Mouse (Mus musculus): ENCODE measurements around the gene Timp3.
"Not testable (repeated sequence)": the region's sequence is repeated elsewhere in the genome, so short reads cannot be mapped to it uniquely, and the experiment has no call there.

The Timp3 gene

DNA sequence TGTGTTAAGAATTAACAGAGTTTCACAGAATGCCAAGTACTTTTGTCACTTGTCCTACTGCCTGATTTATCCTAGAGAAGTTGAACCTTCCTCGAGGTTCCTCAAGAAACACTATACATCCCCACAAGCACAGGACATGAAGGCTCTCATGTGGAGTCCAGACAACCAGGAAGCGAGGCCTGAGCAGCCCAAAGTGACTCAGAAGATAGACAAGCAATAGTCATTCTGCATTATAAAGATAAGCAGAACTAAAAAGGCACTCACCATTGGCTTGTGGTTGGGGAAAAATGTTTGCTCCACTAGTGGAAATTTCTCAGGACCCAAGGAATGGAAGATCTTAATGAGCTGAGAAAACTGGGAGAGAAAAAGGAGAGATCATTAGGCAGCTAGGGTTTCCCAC is 51.1 kb downstream of the Timp3 start:
- DNase-seq (ENCODE audit: low read depth, low spot score), result no peak

DNA sequence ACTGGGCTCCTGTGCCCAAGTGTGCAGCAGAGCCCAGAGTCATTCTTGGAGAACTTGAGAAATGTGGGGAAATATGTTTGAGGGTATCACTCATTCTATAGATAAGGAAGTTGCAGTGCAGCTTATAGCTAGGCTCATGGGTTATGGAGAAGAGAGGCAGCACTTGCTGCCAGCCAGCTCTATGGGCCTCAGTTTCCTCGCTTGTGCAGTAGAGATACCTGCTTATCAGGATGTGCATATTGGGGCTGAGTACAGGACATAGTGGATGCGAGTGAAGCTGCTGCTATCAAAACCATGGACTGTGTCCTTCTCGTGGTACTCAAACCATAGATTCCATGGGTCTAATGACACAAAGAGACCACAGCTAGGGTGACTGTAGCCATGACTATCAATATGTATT is 52.3 kb downstream of the Timp3 start:
- DNase-seq (ENCODE audit: low read depth, low spot score), result no peak

DNA sequence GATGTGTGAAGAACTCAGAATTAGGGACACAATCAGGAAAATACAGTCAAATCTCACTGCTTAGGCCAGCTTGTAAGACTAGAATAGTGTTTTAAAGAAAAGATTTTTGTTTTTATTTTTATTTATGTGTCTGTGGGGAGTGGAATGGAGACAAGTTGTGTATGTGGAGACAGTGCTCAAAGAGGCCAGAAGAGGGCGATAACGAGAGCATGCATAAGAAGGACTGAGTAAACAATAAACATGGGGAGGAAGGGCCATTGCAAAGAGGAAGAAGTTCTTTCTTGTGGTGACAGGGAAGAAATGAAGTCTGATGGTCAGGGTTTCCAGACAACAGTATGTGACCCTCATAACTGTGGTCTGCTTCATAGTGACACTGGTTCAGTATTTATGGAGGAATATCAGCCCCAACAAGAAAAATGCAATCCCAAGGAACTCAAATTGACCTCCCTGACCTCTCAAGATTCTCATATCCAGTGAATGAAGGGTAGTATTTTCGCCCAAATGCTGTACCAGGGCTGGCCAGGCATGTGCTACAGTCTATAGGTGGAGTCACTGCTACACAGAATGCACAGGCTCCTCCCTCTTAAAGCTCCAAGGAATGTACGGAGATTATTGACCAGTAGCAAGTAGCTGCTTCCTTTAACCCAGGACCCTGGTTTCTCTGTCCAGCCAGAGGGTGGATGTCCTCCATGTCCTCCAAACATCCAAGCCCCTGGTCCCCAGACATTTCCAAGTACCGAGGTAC is 56.8 kb downstream of the Timp3 start:
- no peak for DNase-seq (ENCODE audit: low read depth, low spot score)

- DNase-seq (ENCODE audit: low read depth, low spot score), result no peak
Observed at GRCm38 (mm10) chr10:86358307-86358975, 58.3 kb downstream of the Timp3 start.

DNA sequence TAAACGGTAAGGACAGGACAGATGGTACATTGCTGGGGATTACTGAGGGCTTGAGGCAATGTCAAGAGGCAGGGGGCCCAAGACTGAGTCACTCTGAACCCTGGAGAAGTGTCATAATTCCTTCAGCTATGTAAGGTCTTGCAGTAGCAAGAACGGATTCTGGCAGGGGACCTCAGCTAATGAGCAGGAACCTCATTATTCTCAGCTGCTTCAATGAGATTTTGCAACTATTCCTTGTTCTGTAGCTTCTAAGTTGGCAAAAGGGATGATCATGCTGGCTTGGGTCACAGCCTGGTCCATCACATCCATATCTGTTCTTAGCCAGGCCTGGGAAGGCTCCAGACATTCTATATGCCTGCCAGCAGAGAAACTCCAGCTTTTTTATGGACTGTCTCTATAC is 59.0 kb downstream of the Timp3 start:
- DNase-seq (ENCODE audit: low read depth, low spot score), result no peak

- DNase-seq (ENCODE audit: low read depth, low spot score), result no peak
Observed at GRCm38 (mm10) chr10:86359699-86360098, 59.5 kb downstream of the Timp3 start.

DNA sequence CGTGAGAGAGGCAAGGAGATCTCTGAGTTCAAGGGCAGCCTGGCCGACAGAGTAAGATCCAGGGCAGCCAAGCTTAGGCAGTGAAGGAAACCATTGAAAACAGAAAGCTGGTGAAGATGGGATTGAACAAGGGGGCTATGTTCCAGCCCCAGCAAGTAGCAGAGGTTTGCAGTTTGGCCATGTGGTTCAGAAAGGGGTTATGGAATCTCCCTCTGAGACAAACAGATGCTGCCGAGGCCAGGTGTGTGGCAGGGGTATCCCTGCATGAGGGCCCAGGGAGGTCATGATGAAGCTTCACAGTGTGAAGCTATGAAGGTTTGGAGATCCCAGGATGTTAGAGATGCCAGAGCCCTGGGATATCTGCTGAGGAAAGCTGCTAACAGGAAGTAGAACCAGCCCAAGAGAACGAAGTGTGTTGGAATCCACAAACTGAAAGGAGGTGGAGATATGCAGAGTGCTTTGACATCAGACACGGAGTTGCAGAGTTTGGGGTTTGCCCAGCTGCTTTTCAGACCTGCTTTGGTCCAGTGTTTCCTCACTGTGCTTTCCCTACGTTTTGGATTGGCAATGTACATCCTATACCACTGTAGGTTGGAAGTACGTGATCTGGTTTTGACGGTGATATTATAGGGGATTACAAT is 63.6 kb downstream of the Timp3 start:
- DNase-seq (ENCODE audit: low read depth, low spot score), result no peak

DNA sequence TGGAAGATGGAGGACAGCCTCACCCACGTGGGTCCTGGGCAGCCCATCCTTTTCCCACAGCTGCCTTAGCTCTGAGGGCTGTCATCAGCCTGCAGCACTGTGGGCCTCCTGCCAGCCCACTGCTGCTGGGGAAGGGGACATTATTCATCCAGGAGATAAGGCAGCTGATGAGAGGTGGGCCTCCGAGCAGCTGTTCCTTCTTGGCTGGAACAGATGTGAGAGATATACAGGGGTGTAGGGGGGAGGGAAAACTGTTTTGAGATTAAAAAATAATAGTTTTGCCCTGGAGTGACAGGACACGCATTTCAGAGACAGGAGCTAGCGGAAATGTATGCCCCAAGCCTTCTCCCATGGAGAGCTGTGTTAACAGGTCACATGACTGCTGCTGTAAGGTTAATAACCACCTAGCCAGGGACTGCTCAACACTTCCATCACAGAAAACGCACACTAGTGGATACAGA is 65.5 kb downstream of the Timp3 start:
- DNase-seq (ENCODE audit: low read depth, low spot score), result peak; percentile 71

DNA sequence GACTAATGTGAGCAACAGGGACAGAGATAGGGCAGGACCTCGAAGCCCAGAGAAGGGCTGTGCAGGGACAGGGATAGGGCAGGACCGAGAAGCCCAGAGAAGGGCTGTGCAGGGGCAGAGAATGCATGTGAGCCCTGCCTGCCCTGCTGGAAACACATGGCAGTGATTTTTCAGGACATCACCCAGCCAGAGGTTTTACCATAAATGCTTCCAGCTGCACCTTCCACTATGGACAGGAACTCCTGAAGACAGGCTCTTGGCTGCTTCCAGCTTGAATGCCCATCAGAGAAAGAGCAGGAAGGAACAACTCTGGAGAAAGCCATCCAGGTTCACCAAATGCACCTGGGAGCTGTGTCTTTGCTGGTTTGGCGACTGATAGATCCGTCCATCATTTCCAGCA is 67.2 kb downstream of the Timp3 start:
- no peak for DNase-seq (ENCODE audit: low read depth, low spot score)

DNA sequence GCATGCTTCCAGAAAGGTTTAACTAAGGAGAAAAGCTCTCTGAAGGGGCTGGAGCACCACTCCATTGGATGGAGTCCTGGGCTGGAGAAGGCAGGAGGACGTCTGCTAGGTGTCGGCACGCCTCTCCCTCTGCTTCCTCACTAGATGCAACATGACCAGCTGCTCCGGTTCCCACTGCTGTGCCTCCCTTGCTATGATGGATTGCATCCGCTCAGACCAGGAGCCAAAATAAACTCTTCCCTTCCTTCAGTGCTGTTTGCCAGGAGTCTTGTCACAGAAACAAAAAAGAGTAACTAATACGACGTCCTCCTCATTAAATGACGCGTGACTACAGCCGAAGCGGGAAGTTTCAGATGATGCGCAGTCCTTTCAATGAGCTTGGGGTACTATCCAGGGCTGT is 68.6 kb downstream of the Timp3 start:
- no peak for DNase-seq (ENCODE audit: low read depth, low spot score)

GRCm38 (mm10) chr10:86369346-86369745 is 69.2 kb downstream of the Timp3 start:
- no peak for DNase-seq (ENCODE audit: low read depth, low spot score)

GRCm38 (mm10) chr10:86371561-86371960 is 71.4 kb downstream of the Timp3 start:
- no peak for DNase-seq (ENCODE audit: low read depth, low spot score)

DNA sequence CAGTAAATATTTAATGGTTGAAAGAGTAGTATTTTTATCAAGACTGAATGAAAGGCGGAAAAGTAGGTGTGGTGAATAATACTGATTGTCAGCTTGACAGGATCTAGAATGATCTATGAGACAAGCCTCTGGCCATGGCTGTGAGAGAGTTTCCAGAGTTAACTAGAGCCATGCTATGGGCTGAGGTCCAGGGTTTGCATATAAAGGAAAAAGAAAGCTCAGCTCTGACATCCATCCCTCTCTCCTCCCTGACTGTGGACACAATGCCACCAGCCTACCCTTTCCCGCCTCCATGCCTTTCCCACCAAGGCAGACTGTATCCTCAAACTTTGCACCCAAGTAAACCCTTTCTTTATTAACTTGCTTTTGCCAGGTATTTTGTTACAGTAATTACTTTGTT is 73.9 kb downstream of the Timp3 start:
- DNase-seq (ENCODE audit: low read depth, low spot score), result no peak

DNA sequence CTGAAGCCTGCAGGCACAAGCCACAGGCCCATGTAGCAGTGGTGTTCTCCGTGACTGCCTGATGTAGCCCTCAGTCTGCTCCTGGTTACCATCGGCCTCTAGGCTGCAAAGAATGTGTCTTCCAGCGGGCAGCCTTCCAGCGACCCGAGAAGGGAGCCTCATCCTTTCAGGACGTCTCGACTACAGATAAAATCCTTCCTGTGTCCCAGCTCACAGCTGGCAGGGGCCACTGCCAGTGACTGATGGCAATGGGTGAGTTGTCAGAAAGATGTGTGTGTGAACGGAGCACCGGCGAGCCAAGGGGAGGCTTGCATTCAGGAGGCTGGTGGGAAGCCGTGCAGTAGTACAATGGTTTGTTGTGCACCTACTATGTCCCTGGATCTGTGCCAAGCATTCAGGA is 75.7 kb downstream of the Timp3 start:
- no peak for DNase-seq (ENCODE audit: low read depth, low spot score)

GRCm38 (mm10) chr10:86376392-86377185 is 76.4 kb downstream of the Timp3 start:
- DNase-seq (ENCODE audit: low read depth, low spot score), result no peak

DNA sequence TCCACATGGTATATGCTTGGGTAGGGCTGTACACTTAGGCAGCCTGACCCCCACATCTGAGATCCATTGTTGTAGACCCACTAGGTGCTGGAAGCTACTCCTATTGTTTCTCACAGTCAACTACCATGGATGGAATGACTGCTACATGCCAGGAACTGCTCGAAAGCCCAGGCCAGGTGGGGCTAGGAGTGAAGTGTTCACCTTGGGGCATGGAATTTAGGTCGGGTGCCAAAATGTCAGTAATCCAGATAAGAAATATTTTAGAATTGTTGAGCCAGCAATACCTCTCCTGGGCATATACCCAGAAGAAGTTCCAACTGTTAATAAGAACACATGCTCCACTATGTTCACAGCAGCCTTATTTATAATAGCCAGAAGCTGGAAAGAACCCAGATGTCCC is 78.6 kb downstream of the Timp3 start:
- DNase-seq (ENCODE audit: low read depth, low spot score), result not testable (repeated sequence)

DNA sequence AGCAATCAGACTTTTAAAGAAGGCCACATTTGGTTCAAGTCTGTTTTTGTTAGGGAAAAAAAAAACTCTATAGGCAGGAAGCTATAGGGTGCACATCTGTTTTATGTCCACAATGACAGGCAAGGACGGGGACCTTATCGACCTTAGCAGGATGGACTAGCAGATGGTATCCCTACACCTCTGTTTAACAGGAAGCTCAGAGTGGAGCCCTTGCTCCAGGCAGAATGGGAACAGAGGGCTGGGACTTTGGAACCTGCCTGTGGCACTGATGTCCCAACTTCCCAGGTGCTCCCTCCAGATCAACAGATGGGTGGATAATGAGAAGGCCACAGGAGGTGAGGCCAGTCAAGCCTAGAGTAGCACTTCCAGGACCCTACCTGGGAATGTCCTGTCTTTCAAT is 80.5 kb downstream of the Timp3 start:
- no peak for DNase-seq (ENCODE audit: low read depth, low spot score)

GRCm38 (mm10) chr10:86381150-86381921 is 81.2 kb downstream of the Timp3 start:
- no peak for DNase-seq (ENCODE audit: low read depth, low spot score)

GRCm38 (mm10) chr10:86381922-86382260 is 81.7 kb downstream of the Timp3 start:
- no peak for DNase-seq (ENCODE audit: low read depth, low spot score)

DNA sequence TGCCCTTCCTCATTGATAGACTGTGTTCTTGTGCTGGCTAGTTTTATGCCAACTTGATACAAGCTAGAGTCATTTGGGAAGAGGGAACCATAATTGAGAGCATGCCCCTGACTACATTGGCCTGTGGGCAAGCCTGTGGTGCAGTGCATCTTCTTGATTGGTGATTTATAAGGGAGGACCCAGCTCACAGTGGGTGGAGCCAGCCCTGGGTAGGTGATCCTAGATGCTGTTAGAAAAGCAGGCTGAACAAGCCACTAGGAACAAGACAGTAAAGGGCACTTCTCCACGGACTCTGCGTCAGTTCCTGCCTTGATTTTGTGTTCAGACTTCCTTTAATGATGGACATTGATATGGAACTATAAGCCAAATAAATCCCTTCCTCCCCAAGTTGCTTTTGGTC is 84.5 kb downstream of the Timp3 start:
- DNase-seq (ENCODE audit: low read depth, low spot score), result no peak

DNA sequence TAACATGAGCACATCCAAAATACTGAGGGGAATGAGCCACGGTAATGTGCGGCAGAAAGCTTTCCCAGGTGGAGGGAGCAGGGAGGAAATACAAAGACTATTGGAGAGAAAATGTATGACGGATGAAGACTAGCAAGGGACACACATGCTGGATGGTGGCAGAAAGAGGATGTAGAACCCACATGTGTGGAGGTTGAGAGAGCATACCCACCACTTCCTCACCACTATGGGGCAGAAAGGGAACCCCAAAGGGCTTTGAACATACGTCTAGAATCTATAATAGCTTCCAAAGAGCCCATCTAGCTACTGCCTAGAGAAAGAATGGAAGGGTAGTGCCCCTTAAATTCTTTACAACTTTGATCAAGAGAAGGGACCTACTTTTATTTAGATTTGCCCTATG is 85.5 kb downstream of the Timp3 start:
- DNase-seq (ENCODE audit: low read depth, low spot score), result no peak

All from mesoderm, embryonic 11.5 days (tissue).